Mouse (Mus musculus) limb, embryonic 14.5 days (tissue): ENCODE data around the gene Qrich1. TPM values are rescaled to one million over a fixed set of nuclear protein-coding genes. Genes with fewer than 3 reads are reported as not detected.
A peak's percentile ranks its signal among the peaks of the same experiment; 100 is the strongest.

ENCODE experiments used
- ATAC-seq: fragments of 200-750 bp; cut with Nextera tagmentation; 2 replicates; pipeline ENCODE4 v1.8.0; 2017; ENCODE audit warnings: low read depth, moderate number of reproducible peaks, moderate TSS enrichment; ENCODE audit not compliant: low FRiP score
- DNase-seq: peaks from one replicate; pipeline ENCODE4 v3.0.0-alpha.2; 2015; ENCODE audit warnings: low spot score
- H3K27ac ChIP-seq: fragments of 300-500 bp; sonication (generic); replicated peaks from 2 replicates; pipeline ENCODE4 v1.5.1; 2014; ENCODE audit warnings: low read depth, mild to moderate bottlenecking, low read length, moderate library complexity, mixed read lengths
- H3K27me3 ChIP-seq: fragments of 300-500 bp; sonication (generic); 2 replicates; pipeline ENCODE4 v1.6.1; 2014; ENCODE audit warnings: low read length, mixed read lengths; ENCODE audit not compliant: control insufficient read depth, insufficient read depth
- H3K36me3 ChIP-seq: fragments of 300-500 bp; sonication (generic); 2 replicates; pipeline ENCODE4 v1.6.1; 2014; ENCODE audit warnings: mild to moderate bottlenecking, low read length, moderate library complexity, mixed read lengths; ENCODE audit not compliant: control insufficient read depth, insufficient read depth
- H3K4me1 ChIP-seq: fragments of 300-500 bp; sonication (generic); 2 replicates; pipeline ENCODE4 v1.6.1; 2014; ENCODE audit warnings: antibody characterized with exemption, low read length, mixed read lengths; ENCODE audit not compliant: control insufficient read depth, insufficient read depth
- H3K4me2 ChIP-seq: fragments of 300-500 bp; sonication (generic); replicated peaks from 2 replicates; pipeline ENCODE4 v1.6.1; 2014; ENCODE audit warnings: low read depth, mild to moderate bottlenecking, low read length, moderate library complexity; ENCODE audit not compliant: severe bottlenecking
- H3K4me3 ChIP-seq: fragments of 300-500 bp; sonication (generic); replicated peaks from 2 replicates; pipeline ENCODE4 v1.5.1; 2014; ENCODE audit warnings: low read length
- H3K9ac ChIP-seq: fragments of 300-500 bp; sonication (generic); 2 replicates; pipeline ENCODE4 v1.6.1; 2014; ENCODE audit warnings: mild to moderate bottlenecking, low read depth, low read length, moderate library complexity; ENCODE audit not compliant: severe bottlenecking
- H3K9me3 ChIP-seq: fragments of 300-500 bp; sonication (generic); 2 replicates; pipeline ENCODE4 v1.6.1; 2016; ENCODE audit warnings: low read length; ENCODE audit not compliant: control insufficient read depth
- POLR2A ChIP-seq: fragments of 200-500 bp; IDR thresholded peaks from 2 replicates; pipeline ENCODE4 v1.8.0; 2012; ENCODE audit warnings: inconsistent platforms, mild to moderate bottlenecking, moderate library complexity, borderline replicate concordance; ENCODE audit not compliant: insufficient read depth, insufficient read length; ENCODE audit errors: extremely low read depth
- WGBS: fragments of 180-500 bp; shearing (Covaris S2); extraction: QIAGEN DNeasy Blood & Tissue Kit; methylation state at CpG from one replicate; pipeline ENCODE4 v1.1.7; 2014; 5-methylcytosine and 5-hydroxymethylcytosine counted together
- polyA plus RNA-seq, 2 experiments: library from polyadenylated mRNA; depleted of rRNA in 1 of 2; stranded (reverse) in 1 of 2; unstranded in 1 of 2; fragments of >200 nt; fragmentation: Nextera tagmentation in 1 of 2; extraction: Ambion mirVana in 1 of 2; gene quantifications; 2 replicates each; pipeline versions ENCODE4 v1.2.1 to v1.2.3; 2012 to 2014

Gene Qrich1
- polyA plus RNA-seq, 2 experiments = 120 to 126 TPM

DNA sequence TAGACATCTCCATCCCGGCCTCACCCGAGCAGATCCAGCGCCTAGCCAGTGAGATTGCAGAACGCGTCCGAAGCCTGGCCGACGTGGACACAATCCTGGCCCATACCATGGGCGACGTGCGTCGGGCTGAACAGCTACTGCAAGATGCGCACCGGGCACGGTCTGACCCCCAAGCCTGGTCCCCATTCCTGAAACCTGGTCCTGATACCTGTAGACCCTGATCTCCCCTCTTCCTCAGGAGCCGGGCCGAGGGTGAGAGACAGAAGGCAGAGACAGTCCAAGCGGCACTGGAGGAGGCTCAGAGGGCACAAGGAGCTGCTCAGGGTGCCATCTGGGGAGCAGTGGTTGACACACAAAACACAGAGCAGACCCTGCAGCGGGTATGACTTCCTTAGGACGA, 27.4 kb upstream of the Qrich1 start:
- Histone ChIP-seq H3K36me3 (peaks cover 83% of the 10 kb centered on the region), H3K27me3 (no peaks in the 10 kb centered on the region), H3K9me3 (no peaks in the 10 kb centered on the region), H3K4me1 (peaks cover 12% of the 10 kb centered on the region), H3K9ac (no peak overlapping the region), H3K27ac (no peak overlapping the region), H3K4me3 (no peak overlapping the region), H3K4me2 (no peak overlapping the region)
- TF ChIP-seq POLR2A = no peak
- DNase-seq (no peak), ATAC-seq (no peak)
- 96% methylated on average over 20 of the region's 20 CpGs for WGBS

DNA sequence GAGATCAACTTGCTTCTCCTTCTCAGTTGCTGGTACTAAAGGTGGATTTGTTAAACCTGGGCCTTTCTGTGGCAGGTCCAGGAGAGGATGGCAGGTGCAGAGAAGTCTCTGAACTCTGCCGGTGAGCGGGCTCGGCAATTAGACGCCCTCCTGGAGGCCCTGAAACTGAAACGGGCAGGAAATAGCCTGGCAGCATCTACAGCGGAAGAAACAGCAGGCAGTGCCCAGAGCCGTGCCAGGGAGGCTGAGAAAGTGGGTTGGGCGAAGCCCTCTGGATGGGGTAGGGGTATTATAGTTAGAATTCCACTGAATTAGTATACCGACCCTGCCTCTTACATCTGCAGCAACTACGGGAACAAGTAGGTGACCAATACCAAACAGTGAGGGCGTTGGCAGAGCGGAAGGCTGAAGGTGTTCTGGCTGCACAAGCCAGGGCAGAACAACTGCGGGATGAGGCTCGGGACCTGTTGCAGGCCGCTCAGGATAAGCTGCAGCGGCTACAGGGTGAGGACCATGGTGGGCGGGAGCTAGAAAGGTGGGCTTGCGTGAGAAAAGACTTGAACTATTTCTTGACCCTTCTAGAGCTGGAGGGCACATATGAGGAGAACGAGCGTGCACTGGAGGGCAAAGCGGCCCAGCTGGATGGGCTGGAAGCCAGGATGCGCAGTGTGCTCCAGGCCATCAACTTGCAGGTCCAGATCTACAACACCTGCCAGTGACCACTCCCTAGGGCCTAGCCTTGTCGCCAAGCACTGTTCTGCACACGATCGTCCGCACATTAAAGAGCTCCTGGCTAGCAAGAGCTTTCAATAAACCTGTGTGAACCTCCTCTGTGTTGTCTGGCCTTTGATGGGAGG, 26.7 kb upstream of the Qrich1 start:
- Histone ChIP-seq H3K4me2 (peak overlapping the region; percentile 88), H3K27ac (peak overlapping the region; percentile 95), H3K4me3 (peak overlapping the region; percentile 97), H3K36me3 (peaks cover 84% of the 10 kb centered on the region), H3K9me3 (no peaks in the 10 kb centered on the region), H3K27me3 (no peaks in the 10 kb centered on the region), H3K9ac (peak overlapping the region; percentile 94), H3K4me1 (peaks cover 12% of the 10 kb centered on the region)
- DNase-seq (no peak), ATAC-seq (peak; percentile 2; the same call in 1 of the 2 replicates)
- WGBS = 59% methylated on average over 26 of the region's 26 CpGs
- TF ChIP-seq POLR2A = no peak

DNA sequence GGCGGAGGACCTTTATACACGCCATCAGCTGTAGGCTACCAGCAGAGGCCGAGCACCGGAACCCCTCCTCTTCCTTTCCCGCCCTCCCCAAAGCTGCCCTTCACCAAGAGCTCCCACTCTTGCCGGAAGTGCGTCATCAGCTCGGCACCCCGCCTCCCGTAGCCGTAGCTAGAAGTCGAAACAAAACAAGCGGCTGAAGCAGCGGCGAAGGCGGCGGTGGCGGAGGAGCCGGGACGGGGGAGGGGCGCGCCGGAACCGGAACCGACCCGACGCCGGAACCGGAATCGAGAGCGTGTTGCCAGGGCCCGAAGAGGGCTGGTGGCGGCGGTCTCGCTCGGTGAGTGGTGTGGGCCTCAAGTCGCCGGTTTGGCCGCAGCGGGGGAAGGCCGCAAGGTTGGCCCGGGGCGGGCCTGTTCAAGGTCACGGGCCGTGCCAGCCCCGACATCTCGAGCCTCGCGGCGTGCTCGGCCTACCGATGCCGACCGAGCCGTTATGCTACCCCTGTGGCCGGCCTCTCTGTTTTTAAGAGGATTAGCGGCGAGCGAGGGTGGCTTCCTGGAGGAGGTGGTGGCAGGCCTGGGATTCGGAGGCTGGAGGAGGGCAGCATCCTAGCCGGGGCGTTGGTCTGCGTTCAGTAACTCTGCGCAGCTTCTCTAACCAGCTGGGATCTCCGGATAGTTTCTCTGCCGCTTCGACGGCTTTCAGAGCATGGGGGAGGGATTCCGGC, 25.9 kb upstream of the Qrich1 start, which contains the start of gene Usp19:
Gene Usp19 (plus strand): TSS at position 44 of the 727 bp plus-strand sequence.
- H3K4me3 ChIP-seq = peak within 1 kb of the TSS; percentile 97
- peak within 1 kb of the TSS; percentile 94 for H3K9ac ChIP-seq
- H3K4me2 ChIP-seq = peak within 1 kb of the TSS; percentile 88
- DNase-seq (peak; percentile 95), ATAC-seq (peak; percentile 97)
- no peaks in the 10 kb centered on the region for H3K9me3 ChIP-seq
- H3K27me3 ChIP-seq = no peaks in the 10 kb centered on the region
- peaks cover 12% of the 10 kb centered on the region for H3K4me1 ChIP-seq
- peaks cover 83% of the 10 kb centered on the region for H3K36me3 ChIP-seq
- peak within 1 kb of the TSS; percentile 95 for H3K27ac ChIP-seq
- under 1% methylated on average over 59 of the region's 69 CpGs for WGBS
- TF ChIP-seq POLR2A = peak; percentile 30; the same call in 1 of the 2 replicates

DNA sequence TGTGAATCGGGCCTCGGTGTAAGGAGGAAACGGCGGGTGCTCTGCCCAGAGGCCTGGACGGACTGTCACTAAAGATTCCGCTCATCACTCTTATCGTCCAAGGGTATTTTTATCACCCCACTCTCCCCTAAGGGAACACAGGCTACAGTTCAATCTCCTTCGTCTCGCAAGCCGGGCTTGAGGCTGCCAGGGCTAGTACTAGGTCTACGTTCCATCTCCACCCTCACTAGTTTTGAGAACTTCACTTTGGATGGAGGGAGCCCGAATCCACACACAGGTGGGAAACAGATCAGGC, 25.4 kb upstream of the Qrich1 start:
- DNase-seq (no peak), ATAC-seq (no peak)
- Histone ChIP-seq H3K9me3 (no peaks in the 10 kb centered on the region), H3K9ac (peak overlapping the region; percentile 94), H3K27ac (peak overlapping the region; percentile 95), H3K4me2 (peak overlapping the region; percentile 88), H3K36me3 (peaks cover 83% of the 10 kb centered on the region), H3K27me3 (no peaks in the 10 kb centered on the region), H3K4me1 (peaks cover 12% of the 10 kb centered on the region), H3K4me3 (peak overlapping the region; percentile 97)
- no peak for TF ChIP-seq POLR2A
- WGBS = 6% methylated on average over 12 of the region's 12 CpGs

DNA sequence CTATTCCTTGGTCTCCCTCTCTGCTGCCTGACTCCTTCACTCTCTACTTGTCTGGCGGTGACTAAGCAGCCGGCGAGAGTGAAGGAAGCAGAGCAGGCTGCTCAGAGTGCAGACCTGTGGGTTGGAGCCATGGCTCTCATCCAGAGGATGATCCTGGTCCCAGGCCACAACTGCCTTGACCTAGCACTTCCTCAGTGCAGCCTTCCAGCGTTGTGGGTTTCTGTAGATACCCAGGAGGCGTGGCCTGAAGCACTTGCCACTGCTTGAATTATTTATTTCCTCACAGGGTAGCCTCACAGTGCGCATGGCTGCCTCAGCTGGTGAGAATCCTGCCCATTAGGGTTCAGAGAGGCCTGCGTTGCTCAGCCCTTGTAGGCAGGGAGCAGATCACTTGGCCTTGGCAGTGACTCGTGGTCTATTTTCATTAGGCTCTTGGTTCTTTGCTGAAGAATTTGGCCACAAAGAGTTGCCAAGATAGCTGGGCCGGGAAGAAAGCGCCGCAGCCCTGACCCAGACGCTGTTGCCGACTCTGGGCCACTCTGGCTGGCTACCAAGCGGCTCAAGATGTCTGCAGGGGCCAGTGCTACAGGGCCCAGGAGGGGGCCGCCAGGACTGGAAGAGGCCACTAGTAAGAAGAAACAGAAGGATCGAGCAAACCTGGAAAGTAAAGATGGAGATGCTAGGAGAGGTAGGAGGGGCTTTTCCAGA, 24.4 kb upstream of the Qrich1 start:
- H3K36me3 ChIP-seq = peaks cover 83% of the 10 kb centered on the region
- TF ChIP-seq POLR2A = no peak
- no peak for ATAC-seq
- H3K27me3 ChIP-seq = no peaks in the 10 kb centered on the region
- H3K4me2 ChIP-seq = peak overlapping the region; percentile 88
- peaks cover 12% of the 10 kb centered on the region for H3K4me1 ChIP-seq
- peak overlapping the region; percentile 97 for H3K4me3 ChIP-seq
- WGBS = 85% methylated on average over 16 of the region's 16 CpGs
- 0 out of 2 replicates have a peak overlapping the region, but pooled peaks have one; percentile 95 for H3K27ac ChIP-seq
- H3K9ac ChIP-seq = peak overlapping the region; percentile 94
- no peaks in the 10 kb centered on the region for H3K9me3 ChIP-seq
- DNase-seq = no peak
